Mouse (Mus musculus): ENCODE results near the gene 2610008E11Rik. TPM values are rescaled to one million over a fixed set of nuclear protein-coding genes. Genes with fewer than 3 reads are reported as not detected.

The 2610008E11Rik gene
- 33.2 and 34.0 TPM in 2 replicates for polyA plus RNA-seq (2011; ENCODE audit: insufficient read length, low read depth, missing spikeins)

DNA sequence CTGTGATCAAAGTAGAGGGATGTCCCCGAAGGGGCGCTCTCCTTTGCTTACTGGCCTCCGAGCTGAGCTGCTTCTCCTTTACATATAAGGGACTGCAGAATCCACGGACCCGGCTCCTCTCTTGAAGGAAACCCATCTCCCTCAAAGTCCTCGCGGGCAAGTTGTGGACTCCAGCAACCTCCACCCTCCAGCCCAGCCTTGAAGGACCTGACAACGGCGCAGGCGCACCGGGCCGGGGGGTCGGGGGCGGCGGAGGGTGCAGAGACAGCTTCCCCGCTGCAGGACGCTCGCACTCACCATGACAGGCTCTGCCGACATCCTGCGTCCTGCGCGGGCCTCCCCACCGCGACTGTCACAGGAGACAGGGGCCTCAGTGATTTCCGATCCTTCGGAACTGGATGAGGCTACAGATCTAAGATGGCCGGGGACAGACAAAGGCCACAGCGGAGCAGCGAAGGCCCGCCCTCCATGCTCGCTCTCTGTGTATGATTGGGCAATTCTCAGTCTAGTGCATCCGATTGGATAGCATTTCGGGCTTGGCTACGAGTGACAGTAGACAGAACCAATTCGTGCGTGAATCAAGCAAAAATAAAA is at the start of gene 2610008E11Rik:
2610008E11Rik (minus strand) TSS at position 440 of the 594 bp plus-strand sequence.
- H3K27ac ChIP-seq (ENCODE audit: insufficient read depth, low read length): peak within 1 kb of the TSS; percentile 85
- peak within 1 kb of the TSS; percentile 89 for H3K4me3 ChIP-seq (ENCODE audit: insufficient read depth, low read length)
- H3K4me1 ChIP-seq (ENCODE audit: control insufficient read depth, insufficient read depth, low read length): peaks cover 12% of the 10 kb centered on the region
- no peak for TF ChIP-seq CTCF (IDR thresholded peaks at IDR 0.05; ENCODE audit: borderline replicate concordance, insufficient read depth, low read length)
- TF ChIP-seq POLR2A (IDR thresholded peaks at IDR 0.05; ENCODE audit: low read depth, low read length): peak; percentile 70

GRCm38 (mm10) chr10:79116125-79116849 is 18.9 kb upstream of the 2610008E11Rik start:
- H3K4me3 ChIP-seq (ENCODE audit: insufficient read depth, low read length): no peak overlapping the region
- H3K4me1 ChIP-seq (ENCODE audit: control insufficient read depth, insufficient read depth, low read length): peaks cover 4% of the 10 kb centered on the region; the same call in 1 of the 2 replicates
- no peak for TF ChIP-seq POLR2A (IDR thresholded peaks at IDR 0.05; ENCODE audit: low read depth, low read length)
- no peak for TF ChIP-seq CTCF (IDR thresholded peaks at IDR 0.05; ENCODE audit: borderline replicate concordance, insufficient read depth, low read length)
- peak overlapping the region; percentile 79 for H3K27ac ChIP-seq (ENCODE audit: insufficient read depth, low read length)

GRCm38 (mm10) chr10:79115085-79115484 is 17.7 kb upstream of the 2610008E11Rik start:
- no peak for TF ChIP-seq CTCF (IDR thresholded peaks at IDR 0.05; ENCODE audit: borderline replicate concordance, insufficient read depth, low read length)
- TF ChIP-seq POLR2A (IDR thresholded peaks at IDR 0.05; ENCODE audit: low read depth, low read length): no peak
- Histone ChIP-seq H3K27ac (ENCODE audit: insufficient read depth, low read length) (peak overlapping the region; percentile 96), H3K4me3 (ENCODE audit: insufficient read depth, low read length) (no peak overlapping the region), H3K4me1 (ENCODE audit: control insufficient read depth, insufficient read depth, low read length) (peaks cover 4% of the 10 kb centered on the region; the same call in 1 of the 2 replicates)

DNA sequence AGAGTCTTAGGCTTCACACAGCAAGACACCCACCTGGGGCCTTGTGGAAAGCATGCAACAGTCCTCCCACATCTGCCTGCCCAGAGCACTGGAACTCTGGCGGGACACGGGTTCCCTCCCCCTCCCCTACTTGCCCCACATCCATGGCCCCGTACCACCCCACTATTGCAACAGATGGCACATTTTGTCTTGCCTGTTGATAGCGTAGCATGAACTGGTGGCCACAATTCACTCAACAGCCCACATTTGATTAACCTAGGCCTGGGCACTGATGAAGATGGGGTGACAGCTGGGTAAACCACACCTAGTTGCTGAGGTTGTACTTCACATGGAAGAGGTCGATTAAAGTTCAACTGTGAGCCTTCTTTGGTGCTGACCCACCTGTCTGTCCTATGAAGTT is 13.1 kb upstream of the 2610008E11Rik start:
- TF ChIP-seq POLR2A (IDR thresholded peaks at IDR 0.05; ENCODE audit: low read depth, low read length) (no peak), CTCF (IDR thresholded peaks at IDR 0.05; ENCODE audit: borderline replicate concordance, insufficient read depth, low read length) (no peak)
- H3K27ac ChIP-seq (ENCODE audit: insufficient read depth, low read length): no peak overlapping the region
- no peak overlapping the region for H3K4me3 ChIP-seq (ENCODE audit: insufficient read depth, low read length)
- H3K4me1 ChIP-seq (ENCODE audit: control insufficient read depth, insufficient read depth, low read length): peaks cover 9% of the 10 kb centered on the region; the same call in 1 of the 2 replicates

GRCm38 (mm10) chr10:79109156-79109555 is 11.8 kb upstream of the 2610008E11Rik start:
- TF ChIP-seq POLR2A (IDR thresholded peaks at IDR 0.05; ENCODE audit: low read depth, low read length): no peak
- no peak for TF ChIP-seq CTCF (IDR thresholded peaks at IDR 0.05; ENCODE audit: borderline replicate concordance, insufficient read depth, low read length)
- Histone ChIP-seq H3K4me1 (ENCODE audit: control insufficient read depth, insufficient read depth, low read length) (peaks cover 7% of the 10 kb centered on the region; the same call in 1 of the 2 replicates), H3K4me3 (ENCODE audit: insufficient read depth, low read length) (no peak overlapping the region), H3K27ac (ENCODE audit: insufficient read depth, low read length) (no peak overlapping the region)

DNA sequence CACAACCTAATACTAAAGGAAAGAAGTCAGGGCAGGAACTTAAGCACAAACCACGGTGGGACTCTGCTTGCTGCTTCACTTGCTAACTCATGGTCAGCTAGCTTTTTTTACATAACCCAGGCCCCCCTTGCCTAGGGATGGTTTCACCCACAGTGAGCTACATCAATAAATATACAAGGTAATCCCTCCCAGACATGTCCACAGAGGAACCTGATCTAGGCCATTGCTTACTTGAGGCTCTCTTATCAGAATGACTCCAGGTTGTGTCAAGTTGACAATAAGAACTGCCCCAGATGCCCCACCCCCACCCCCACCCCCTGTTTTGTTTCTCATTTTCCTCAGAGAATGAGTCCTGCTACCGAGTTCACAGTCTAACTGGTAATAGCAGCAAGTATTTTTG is 10.1 kb upstream of the 2610008E11Rik start:
- no peak overlapping the region for H3K27ac ChIP-seq (ENCODE audit: insufficient read depth, low read length)
- TF ChIP-seq CTCF (IDR thresholded peaks at IDR 0.05; ENCODE audit: borderline replicate concordance, insufficient read depth, low read length) (no peak), POLR2A (IDR thresholded peaks at IDR 0.05; ENCODE audit: low read depth, low read length) (no peak)
- peaks cover 10% of the 10 kb centered on the region; the same call in 1 of the 2 replicates for H3K4me1 ChIP-seq (ENCODE audit: control insufficient read depth, insufficient read depth, low read length)
- no peak overlapping the region for H3K4me3 ChIP-seq (ENCODE audit: insufficient read depth, low read length)

DNA sequence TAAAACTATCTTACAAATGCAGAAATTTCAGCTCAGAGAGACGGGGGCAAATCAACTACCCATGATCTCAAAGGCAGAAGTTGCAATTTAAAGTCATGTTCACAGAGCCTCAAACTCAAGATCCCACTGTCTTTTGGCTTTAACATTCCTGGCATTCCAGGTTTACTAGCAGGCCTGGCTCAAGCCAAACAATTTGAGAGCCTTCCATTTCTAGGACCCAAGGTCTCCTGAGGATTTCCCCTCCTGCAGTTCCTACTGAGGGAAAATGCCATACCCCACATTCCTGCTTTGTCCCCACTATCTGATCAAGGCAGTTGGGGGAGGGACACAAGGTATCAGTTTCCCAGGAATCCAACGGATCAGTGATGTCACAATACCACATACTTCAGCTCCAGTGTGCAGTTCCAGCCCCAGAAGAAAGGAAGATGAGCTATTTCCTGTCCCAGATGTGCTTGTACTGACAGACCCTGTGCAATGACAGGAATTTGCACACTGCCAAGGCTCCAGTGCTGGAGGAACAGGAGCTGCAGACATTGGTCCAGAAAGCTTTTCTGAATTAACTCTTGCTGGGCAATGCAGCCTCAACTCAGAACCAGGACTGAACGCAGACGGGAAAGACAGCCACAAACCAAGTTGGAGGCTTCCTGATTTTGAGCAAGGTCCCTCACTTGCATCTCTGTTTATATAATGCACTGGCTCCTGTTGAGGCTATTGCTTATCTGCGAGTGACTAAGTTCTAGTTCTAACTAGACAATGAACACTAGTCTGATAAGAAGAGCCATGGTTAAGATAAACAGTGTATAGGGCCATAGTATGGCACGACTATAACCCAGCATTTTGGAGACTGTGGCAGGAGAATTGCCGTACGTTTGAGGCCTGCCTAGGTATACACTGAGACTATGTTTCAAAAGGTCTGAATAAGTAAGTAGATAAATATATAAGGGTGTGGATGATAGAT is 9.2 kb upstream of the 2610008E11Rik start:
- peaks cover 16% of the 10 kb centered on the region for H3K4me1 ChIP-seq (ENCODE audit: control insufficient read depth, insufficient read depth, low read length)
- no peak for TF ChIP-seq POLR2A (IDR thresholded peaks at IDR 0.05; ENCODE audit: low read depth, low read length)
- H3K27ac ChIP-seq (ENCODE audit: insufficient read depth, low read length): peak overlapping the region; percentile 44
- no peak overlapping the region for H3K4me3 ChIP-seq (ENCODE audit: insufficient read depth, low read length)

- H3K4me3 ChIP-seq (ENCODE audit: insufficient read depth, low read length): peak overlapping the region; percentile 89
- peak overlapping the region; percentile 85 for H3K27ac ChIP-seq (ENCODE audit: insufficient read depth, low read length)
- TF ChIP-seq POLR2A (IDR thresholded peaks at IDR 0.05; ENCODE audit: low read depth, low read length): no peak
- TF ChIP-seq CTCF (IDR thresholded peaks at IDR 0.05; ENCODE audit: borderline replicate concordance, insufficient read depth, low read length): no peak
- H3K4me1 ChIP-seq (ENCODE audit: control insufficient read depth, insufficient read depth, low read length): peaks cover 9% of the 10 kb centered on the region
These were observed 694 bp downstream of the 2610008E11Rik start for GRCm38 (mm10) chr10:79096706-79097105.

DNA sequence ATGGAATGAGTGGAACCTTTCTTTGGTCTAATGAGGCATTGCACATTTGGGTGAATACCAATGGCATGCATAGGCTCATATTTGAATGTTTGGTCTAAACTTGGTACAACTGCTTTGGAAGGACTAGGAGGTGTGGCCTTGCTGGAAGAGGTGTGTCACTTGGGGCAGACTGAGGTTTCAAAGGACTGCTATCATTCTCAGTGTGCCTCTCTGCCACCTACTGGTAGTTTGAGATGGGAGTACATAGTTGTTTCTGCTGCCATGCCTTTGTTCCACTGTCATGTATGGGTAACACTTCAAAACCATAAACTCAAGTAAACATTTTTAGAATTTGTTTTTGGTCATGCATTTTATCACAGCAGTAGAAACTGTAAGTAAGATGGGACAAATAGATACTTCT is 5.7 kb downstream of the 2610008E11Rik start:
- Histone ChIP-seq H3K4me1 (ENCODE audit: control insufficient read depth, insufficient read depth, low read length) (0 out of 2 replicates have a peak, but pooled peaks cover 2% of the 10 kb centered on the region), H3K27ac (ENCODE audit: insufficient read depth, low read length) (no peak overlapping the region), H3K4me3 (ENCODE audit: insufficient read depth, low read length) (no peak overlapping the region)
- TF ChIP-seq POLR2A (IDR thresholded peaks at IDR 0.05; ENCODE audit: low read depth, low read length): no peak
- TF ChIP-seq CTCF (IDR thresholded peaks at IDR 0.05; ENCODE audit: borderline replicate concordance, insufficient read depth, low read length): no peak
